Mouse (Mus musculus): Measurements from ENCODE around the gene Gm5615.

Gene Gm5615

DNA sequence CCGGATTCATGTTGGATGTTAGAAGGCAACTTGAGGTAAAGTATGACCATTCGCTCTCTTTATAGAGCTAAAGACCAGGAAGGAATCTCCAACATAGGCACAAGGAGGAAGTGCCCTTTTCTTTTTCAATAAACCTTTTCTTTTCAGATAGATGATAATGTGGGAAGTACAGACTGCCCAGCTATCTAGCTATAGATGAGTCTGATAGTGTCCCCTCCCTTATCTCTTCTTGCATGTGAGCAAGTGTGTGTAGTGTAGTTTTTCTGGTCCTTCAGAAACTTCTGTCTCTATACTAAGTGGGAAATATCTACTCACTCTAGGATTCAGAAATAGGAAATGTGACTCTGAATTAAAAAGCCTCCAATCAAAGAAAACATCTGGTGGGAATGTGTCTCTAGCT lies at the start of gene Gm5615:
TSS of gene Gm5615 (minus strand) at position 101 of the 400 bp plus-strand sequence.
- no peak for DNase-seq (ENCODE audit: low read depth, low spot score)

DNA sequence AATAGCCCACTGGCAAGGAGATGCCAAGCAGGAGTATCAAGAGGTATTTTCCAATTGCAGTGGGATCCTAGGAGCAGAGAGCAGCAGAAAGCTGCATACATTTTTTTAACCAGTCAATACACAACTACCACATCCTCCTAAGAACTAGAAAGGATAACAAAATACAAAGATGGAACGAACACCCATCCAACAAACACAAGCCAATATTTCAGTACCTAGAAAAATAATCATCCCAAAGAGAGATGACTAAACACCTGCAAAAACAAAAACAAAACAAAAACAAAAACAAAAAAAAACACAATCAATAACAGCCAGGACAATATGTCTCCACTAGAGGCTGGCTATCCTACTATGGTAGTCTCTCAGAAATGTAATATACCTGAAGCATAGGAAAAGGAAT lies 40.8 kb upstream of the Gm5615 start, which contains the start of gene Gm17689:
TSS of gene Gm17689 (minus strand) at position 101 of the 400 bp plus-strand sequence.
- DNase-seq (ENCODE audit: low read depth, low spot score): no peak

DNA sequence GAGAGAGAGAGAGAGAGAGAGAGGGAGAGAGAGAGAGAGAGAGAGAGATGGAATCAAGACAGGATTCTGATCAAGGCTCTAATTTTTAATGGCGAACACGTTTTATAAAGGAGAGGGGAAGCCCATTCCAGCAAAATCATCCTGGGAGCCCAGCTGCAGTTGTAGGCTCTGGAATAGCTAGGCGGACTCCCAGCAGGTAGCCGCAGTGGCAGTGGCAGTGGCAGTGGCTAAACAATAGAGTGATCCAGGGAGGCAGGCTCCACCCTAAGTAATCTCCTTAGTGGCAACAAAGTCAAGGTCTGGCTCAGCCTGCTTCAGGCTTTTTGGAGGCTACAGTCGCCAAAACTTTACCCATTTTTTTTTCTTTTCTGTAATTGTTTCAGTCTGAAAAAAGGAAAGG lies 37.6 kb downstream of the Gm5615 start:
- DNase-seq (ENCODE audit: low read depth, low spot score): no peak

DNA sequence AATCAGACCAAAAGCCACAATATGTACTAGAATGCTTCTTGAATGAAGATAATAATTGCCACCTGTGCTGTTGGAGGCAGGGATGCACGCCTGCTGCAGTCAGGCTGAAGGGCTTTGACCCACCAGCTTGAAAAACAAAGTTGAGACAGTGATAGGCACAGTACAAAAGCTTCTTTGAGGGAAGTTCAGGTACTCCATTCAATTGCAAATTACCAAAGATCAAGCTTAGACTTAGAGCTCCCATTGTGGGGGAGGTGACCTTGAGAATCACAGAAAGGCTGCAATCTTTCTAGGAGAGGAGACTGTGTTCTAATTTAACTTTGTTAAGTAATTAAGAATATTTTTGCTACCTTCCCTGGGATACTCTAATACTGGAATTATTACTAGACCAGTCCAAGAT lies 45.9 kb downstream of the Gm5615 start:
- no peak for DNase-seq (ENCODE audit: low read depth, low spot score)

DNA sequence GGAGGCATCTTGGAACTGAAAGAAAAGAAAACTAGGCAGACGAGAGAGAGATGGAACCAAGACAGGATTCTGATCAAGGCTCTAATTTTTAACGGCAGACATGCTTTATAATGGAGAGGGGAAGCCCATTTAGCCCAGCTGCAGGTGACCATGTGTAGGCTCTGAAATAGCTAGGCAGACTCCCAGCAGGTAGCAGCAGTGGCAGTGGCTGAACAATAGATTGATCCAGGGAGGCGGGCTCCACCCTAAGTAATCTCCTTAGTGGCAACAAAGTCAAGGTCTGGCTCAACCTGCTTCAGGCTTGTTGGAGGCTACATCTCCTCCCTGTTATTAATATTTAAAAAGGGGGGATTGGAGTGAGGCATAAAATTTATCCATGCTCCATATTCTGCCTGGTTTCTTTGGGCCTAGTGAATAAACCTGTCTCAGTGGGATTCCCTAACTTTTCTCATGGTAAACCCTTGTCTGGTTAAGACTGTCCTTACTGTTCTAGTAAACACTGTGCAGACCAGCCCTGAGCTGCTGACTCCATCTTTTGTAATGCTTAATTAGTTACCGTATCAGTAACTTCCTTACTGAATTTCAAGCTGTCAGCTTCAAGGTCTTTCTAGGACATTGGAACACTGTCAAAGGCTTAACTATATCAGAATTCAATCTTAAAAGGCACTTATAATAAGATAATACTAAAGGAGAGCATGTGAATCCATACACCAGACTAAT lies 47.1 kb downstream of the Gm5615 start:
- DNase-seq (ENCODE audit: low read depth, low spot score): no peak

All from WW6 (cell line).